Mouse (Mus musculus) lung, postnatal 14 days (tissue): Measurements from ENCODE around the gene Trim66.

Experiments
- DNase-seq: peaks from one replicate; pipeline ENCODE4 v3.0.0; 2021

Gene Trim66

DNA sequence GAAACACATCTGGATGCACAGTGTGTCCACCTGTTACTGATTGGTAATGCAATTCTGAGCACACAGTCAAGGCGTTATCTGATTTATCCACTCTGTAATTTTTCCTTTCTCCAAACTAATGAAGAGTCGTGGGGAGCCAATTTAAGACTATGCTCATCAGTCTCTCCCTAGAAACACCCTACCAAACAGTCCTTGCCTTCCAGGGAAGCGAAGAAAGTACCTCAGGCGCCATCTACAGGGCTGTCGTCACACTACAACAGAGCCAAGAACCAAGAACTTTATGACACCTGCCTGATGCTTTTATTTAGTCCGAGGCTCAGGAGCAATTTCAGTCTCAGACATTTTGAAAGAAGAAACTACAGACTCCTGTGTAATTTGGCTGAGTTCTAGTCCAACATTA, 62.9 kb downstream of the Trim66 start:
- peak; percentile 56 for DNase-seq

DNA sequence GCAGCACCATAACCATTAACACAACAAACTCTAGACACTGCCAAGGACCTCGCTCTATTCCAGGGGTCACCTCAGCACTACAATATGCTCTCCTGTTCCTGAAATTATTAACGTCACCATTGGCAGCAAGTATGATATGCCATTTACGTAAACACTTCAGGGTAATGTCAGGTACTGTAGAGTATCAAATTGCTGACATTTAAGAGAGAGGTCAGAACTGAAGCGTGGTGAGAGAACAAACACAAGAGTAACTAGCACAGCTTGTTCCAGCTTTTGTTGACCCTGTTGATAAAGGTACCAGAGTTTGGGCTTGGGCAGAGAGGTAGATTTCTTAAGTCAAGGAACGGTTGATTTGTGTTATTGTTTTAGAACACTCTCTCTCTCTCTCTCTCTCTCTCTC, 65.2 kb downstream of the Trim66 start:
- no peak for DNase-seq

DNA sequence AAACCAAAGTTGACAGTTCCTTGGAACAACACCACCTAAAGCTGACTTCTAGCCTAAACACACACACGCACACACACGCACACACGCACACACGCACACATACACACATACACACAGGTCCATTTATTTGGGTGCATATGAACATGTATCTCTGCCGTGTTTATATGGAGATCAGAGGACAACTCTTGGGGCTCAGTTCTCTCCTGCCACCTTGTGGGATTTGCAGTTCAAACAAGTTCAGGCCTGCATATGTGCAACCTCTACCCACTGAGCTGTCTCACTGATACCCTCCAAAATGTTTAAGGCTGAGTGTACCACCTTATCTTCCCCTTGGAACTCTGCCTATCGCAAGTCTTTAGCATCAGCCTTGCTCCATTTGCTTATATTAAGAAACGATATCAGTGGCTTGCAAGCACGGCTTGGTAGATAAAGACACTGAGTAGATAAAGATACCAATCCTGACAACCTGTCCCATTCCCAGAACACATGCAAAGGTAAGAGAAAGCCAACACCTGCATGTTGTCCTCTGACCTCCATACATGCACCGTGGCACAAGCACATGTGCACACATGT, 67.2 kb downstream of the Trim66 start:
- no peak for DNase-seq

DNA sequence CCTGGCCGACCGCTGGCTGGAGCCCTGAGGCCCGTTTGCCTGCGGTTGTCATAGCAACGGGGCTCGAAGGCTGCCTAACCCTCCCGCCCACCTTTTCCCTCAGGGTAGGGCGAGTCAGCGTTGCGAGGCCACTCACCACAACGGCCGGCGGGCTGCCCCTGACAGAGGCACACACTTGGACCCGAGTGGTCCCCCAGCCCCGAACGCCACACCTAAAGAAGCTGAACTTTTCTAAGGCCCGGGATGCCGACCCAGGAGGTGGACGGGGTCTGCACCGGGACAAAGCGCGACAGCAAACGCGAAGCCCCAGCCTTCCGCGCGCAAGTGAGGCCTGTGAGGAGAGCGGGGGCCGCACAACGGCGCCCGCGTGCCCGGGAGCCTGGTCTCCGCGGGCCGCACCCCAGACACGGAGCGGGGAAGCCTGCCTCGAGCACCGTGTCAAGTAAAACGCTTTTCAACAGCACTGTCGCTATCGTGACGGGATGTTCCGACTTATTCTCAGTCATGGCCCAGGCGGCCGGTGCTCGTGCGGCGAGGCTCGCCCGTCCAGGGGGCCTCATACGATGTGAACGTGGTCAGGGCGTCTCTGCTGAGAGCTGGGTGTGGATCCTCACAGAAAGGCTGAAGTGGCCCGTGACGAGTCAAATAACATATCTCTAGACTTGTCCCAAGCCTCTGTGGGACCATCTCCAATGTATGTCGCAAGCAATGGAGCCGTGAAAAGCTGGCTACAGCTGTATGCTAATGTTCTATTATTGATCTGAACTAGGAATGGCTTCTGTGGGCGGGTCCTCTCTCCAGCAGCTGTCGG, 68.9 kb downstream of the Trim66 start, which contains the start of gene Stk33:
Gene Stk33, minus strand, starts transcription at position 301 of the 811 bp plus-strand sequence.
- peak; percentile 58 for DNase-seq

DNA sequence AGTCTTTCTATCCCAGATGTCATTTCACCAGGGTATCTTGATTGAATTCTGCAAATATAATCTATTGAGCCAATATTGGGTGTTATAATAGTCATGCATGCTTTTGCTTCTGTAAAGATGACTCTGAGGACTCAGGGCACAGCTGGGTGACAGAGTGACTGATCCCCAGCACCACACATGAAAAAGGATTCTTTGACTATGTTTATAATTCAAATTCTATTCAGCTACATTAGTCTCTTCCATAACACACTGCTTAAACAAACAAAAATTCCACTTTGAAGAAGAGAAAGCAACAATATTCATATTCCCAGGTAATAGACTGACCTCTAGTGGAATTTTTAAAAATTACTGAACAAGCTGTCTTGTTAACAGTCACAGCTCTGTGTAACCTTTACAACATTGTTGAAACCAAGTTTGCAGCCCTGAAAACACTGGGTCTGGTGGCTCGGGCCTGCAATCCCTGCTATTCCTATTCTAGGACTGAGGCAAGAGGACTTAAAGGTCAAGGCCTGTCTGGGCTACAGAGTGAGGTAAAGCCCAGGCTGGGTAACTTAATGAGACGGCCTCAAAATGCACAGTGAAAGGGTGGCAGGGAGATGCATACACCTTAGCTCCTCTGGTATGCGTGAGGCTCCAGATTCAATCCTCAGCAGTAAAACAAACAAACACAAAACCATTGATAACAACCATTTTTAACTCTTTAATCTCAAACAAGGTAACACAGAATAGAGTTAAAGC, 83.3 kb downstream of the Trim66 start:
- no peak for DNase-seq

DNA sequence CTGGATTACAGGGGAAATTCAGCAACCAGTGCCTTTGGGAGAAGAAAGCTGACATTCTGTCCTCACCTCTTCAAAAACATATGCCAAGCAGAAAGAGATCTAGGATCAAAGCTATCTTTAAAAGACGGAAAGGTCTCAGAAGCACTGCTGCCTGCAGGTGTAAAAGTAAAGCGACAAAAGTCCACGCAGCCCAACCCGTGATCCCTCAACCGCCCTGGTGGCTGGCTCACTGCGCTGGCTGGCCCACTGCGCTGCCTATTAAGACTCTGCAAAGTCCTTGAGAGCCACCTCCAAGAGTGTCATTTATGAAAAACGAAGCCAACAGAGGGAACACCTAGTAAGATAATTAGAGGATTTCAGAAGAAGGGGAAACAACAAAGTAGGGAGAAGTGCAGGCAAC, 85.1 kb downstream of the Trim66 start:
- DNase-seq, result no peak

DNA sequence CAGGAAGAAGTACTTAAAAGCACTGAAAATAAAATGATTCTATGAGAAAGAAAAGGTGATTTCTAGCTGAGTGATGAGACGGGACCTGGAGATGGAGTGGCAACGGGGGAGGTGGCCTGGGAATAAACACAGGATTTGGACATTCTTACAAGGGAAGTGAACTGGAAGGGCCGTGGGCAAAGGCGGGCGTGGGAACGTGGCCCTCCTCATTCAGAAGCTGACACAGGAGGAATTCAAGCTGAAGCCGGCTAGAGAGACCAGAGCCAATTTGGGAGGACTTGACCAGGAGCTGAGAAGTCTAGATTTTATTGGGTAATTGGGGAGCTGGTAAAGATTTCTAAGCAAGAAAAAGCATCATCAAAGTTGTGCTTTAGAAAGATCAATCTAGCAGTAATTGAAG, 102.4 kb downstream of the Trim66 start:
- no peak for DNase-seq

DNA sequence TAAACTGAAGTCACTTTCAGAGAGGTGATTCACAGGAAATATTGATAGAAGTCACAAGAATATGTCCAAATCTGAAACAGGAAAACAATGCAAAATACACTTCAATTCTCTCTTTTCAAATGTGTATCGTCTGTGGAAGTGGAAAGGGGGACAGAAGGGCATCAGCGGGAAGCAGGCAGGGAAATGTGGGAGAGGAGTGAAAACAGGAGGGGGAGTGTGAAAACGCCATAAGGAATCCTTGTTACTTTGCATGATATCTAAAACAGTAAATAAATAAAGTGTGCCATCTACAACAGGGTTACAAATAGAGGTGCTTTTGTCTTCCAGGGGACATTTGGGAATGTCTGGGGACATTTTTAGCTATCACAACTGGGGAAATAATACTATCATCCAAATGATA, 108.6 kb downstream of the Trim66 start:
- no peak for DNase-seq
